Mouse (Mus musculus): ENCODE measurements around the gene Mapk8ip3. TPM values are rescaled to one million over a fixed set of nuclear protein-coding genes. Genes with fewer than 3 reads are reported as not detected.
A peak's percentile ranks its signal among the peaks of the same experiment; 100 is the strongest.
"Not testable (repeated sequence)": the region's sequence is repeated elsewhere in the genome, so short reads cannot be mapped to it uniquely, and the experiment has no call there.

Gene Mapk8ip3
- polyA plus RNA-seq, 1 experiment, result 58.1 TPM

DNA sequence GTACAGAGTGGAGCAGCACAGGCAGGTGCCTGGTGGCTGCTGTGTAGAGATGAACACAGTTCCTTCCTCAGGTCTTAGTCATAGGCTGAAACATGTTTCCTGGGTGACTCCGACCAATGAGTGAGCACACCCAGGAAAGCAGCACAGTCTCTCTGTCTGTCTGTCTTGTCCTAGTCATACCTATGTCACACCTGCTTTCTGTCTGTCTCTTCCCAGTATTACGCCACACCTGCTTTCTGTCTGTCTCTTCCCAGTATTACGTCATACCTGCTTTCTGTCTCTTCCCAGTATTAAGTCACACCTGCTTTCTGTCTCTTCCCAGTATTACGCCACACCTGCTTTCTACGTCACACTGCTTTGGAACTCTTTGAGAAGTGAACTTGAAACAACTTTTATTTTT, 11.4 kb upstream of the Mapk8ip3 start:
- Histone ChIP-seq H3K27ac (ENCODE audit: insufficient read depth, low read depth, low read length) (no peak overlapping the region), H3K27me3 (replicated peaks; ENCODE audit: control insufficient read depth, insufficient read depth, low read length) (no peaks in the 10 kb centered on the region), H3K36me3 (ENCODE audit: control insufficient read depth, insufficient read depth, low read length) (no peaks in the 10 kb centered on the region; the same call in 1 of the 2 replicates), H3K4me1 (ENCODE audit: control insufficient read depth, insufficient read depth, low read length) (peaks cover 8% of the 10 kb centered on the region; the same call in 1 of the 2 replicates), H3K4me3 (ENCODE audit: insufficient read depth, low read depth, low read length) (no peak overlapping the region)
- WGBS, result 96% methylated on average over 5 of the region's 5 CpGs
- no peak for TF ChIP-seq CTCF (conservative IDR thresholded peaks at IDR 0.05; ENCODE audit: insufficient read depth, insufficient read length, low read depth, low read length)
- no peak for TF ChIP-seq POLR2A (IDR thresholded peaks at IDR 0.05; ENCODE audit: low read depth, low read length)
- no peak for DNase-seq

DNA sequence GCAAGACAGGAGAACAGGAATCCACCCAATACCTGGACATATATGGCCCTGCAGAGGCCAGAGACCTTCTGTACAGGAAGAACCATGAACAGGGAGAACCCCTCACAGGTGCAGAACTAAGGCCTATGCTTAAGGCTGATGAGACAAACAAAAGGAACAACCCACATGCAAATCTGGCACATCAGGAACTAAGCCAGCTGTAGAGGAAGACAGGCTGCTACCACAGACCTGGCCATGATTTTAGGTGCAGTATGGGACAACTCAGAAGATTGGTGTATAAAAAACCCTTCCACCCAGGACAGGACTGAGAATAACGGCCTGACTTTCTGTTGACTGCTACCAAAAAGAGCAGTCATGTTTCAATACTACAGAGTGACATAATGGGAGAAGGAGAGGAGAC, 6.8 kb upstream of the Mapk8ip3 start:
- not testable (repeated sequence) for H3K4me3 ChIP-seq (ENCODE audit: insufficient read depth, low read depth, low read length); H3K4me1 ChIP-seq (ENCODE audit: control insufficient read depth, insufficient read depth, low read length); H3K36me3 ChIP-seq (ENCODE audit: control insufficient read depth, insufficient read depth, low read length); H3K27me3 ChIP-seq (replicated peaks; ENCODE audit: control insufficient read depth, insufficient read depth, low read length); DNase-seq; H3K27ac ChIP-seq (ENCODE audit: insufficient read depth, low read depth, low read length)
- 90% methylated on average over 1 of the region's 1 CpGs for WGBS

DNA sequence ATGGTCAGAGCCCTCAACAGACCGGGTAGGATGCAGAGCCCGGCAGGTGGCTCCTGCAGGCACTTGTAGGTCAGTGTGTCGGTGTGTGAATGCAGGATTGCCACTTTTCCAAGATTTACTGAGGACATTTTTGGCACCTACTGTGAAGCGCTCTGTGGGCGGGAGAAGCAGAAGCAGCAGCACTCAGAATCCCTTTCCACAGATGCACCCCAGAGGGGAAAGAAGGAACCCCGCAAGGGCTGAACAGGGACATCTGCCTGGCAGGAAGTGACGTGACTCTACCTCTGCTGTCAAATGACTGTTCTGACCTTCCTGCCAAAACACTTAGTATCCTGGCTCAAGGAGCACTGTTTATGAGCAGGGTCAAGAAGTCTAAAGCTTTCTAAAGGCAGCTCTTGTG, 6.3 kb upstream of the Mapk8ip3 start:
- TF ChIP-seq POLR2A (IDR thresholded peaks at IDR 0.05; ENCODE audit: low read depth, low read length), result no peak
- TF ChIP-seq CTCF (conservative IDR thresholded peaks at IDR 0.05; ENCODE audit: insufficient read depth, insufficient read length, low read depth, low read length), result no peak
- H3K27me3 ChIP-seq (replicated peaks; ENCODE audit: control insufficient read depth, insufficient read depth, low read length), result no peaks in the 10 kb centered on the region
- WGBS, result 88% methylated on average over 7 of the region's 7 CpGs
- DNase-seq, result no peak
- no peak overlapping the region for H3K27ac ChIP-seq (ENCODE audit: insufficient read depth, low read depth, low read length)
- H3K4me3 ChIP-seq (ENCODE audit: insufficient read depth, low read depth, low read length), result no peak overlapping the region
- no peaks in the 10 kb centered on the region for H3K4me1 ChIP-seq (ENCODE audit: control insufficient read depth, insufficient read depth, low read length)
- H3K36me3 ChIP-seq (ENCODE audit: control insufficient read depth, insufficient read depth, low read length), result no peaks in the 10 kb centered on the region

GRCm38 (mm10) chr17:24942453-24942852, 5.7 kb upstream of the Mapk8ip3 start:
- WGBS, result 1% methylated on average over 2 of the region's 2 CpGs
- H3K36me3 ChIP-seq (ENCODE audit: control insufficient read depth, insufficient read depth, low read length); H3K4me3 ChIP-seq (ENCODE audit: insufficient read depth, low read depth, low read length); H3K27ac ChIP-seq (ENCODE audit: insufficient read depth, low read depth, low read length); H3K4me1 ChIP-seq (ENCODE audit: control insufficient read depth, insufficient read depth, low read length); H3K27me3 ChIP-seq (replicated peaks; ENCODE audit: control insufficient read depth, insufficient read depth, low read length): not testable (repeated sequence)
- DNase-seq, result peak; percentile 70
- TF ChIP-seq CTCF (conservative IDR thresholded peaks at IDR 0.05; ENCODE audit: insufficient read depth, insufficient read length, low read depth, low read length), result peak; percentile 57

- no peaks in the 10 kb centered on the region for H3K27me3 ChIP-seq (replicated peaks; ENCODE audit: control insufficient read depth, insufficient read depth, low read length)
- no peaks in the 10 kb centered on the region for H3K36me3 ChIP-seq (ENCODE audit: control insufficient read depth, insufficient read depth, low read length)
- peak overlapping the region; percentile 87 for H3K4me3 ChIP-seq (ENCODE audit: insufficient read depth, low read depth, low read length)
- no peak for TF ChIP-seq POLR2A (IDR thresholded peaks at IDR 0.05; ENCODE audit: low read depth, low read length)
- no peak for TF ChIP-seq CTCF (conservative IDR thresholded peaks at IDR 0.05; ENCODE audit: insufficient read depth, insufficient read length, low read depth, low read length)
- H3K27ac ChIP-seq (ENCODE audit: insufficient read depth, low read depth, low read length), result peak overlapping the region; percentile 64
- peaks cover 17% of the 10 kb centered on the region for H3K4me1 ChIP-seq (ENCODE audit: control insufficient read depth, insufficient read depth, low read length)
- 39% methylated on average over 6 of the region's 6 CpGs for WGBS
- no peak for DNase-seq
Measured at GRCm38 (mm10) chr17:24937266-24937665, 489 bp upstream of the Mapk8ip3 start.

GRCm38 (mm10) chr17:24935666-24936065, 1.1 kb downstream of the Mapk8ip3 start:
- H3K27ac ChIP-seq (ENCODE audit: insufficient read depth, low read depth, low read length), result no peak overlapping the region
- H3K36me3 ChIP-seq (ENCODE audit: control insufficient read depth, insufficient read depth, low read length), result no peaks in the 10 kb centered on the region
- H3K27me3 ChIP-seq (replicated peaks; ENCODE audit: control insufficient read depth, insufficient read depth, low read length), result no peaks in the 10 kb centered on the region
- no peak for DNase-seq
- TF ChIP-seq CTCF (conservative IDR thresholded peaks at IDR 0.05; ENCODE audit: insufficient read depth, insufficient read length, low read depth, low read length), result no peak
- no peak for TF ChIP-seq POLR2A (IDR thresholded peaks at IDR 0.05; ENCODE audit: low read depth, low read length)
- H3K4me3 ChIP-seq (ENCODE audit: insufficient read depth, low read depth, low read length), result peak overlapping the region; percentile 30
- peaks cover 17% of the 10 kb centered on the region for H3K4me1 ChIP-seq (ENCODE audit: control insufficient read depth, insufficient read depth, low read length)

- Histone ChIP-seq H3K4me3 (ENCODE audit: insufficient read depth, low read depth, low read length) (no peak overlapping the region), H3K27me3 (replicated peaks; ENCODE audit: control insufficient read depth, insufficient read depth, low read length) (no peaks in the 10 kb centered on the region), H3K27ac (ENCODE audit: insufficient read depth, low read depth, low read length) (no peak overlapping the region), H3K36me3 (ENCODE audit: control insufficient read depth, insufficient read depth, low read length) (no peaks in the 10 kb centered on the region), H3K4me1 (ENCODE audit: control insufficient read depth, insufficient read depth, low read length) (peaks cover 17% of the 10 kb centered on the region)
- WGBS, result 50% methylated on average over 4 of the region's 4 CpGs
- TF ChIP-seq CTCF (conservative IDR thresholded peaks at IDR 0.05; ENCODE audit: insufficient read depth, insufficient read length, low read depth, low read length) (no peak), POLR2A (IDR thresholded peaks at IDR 0.05; ENCODE audit: low read depth, low read length) (no peak)
- DNase-seq, result no peak
Measured at GRCm38 (mm10) chr17:24934926-24935325, 1.9 kb downstream of the Mapk8ip3 start.

DNA sequence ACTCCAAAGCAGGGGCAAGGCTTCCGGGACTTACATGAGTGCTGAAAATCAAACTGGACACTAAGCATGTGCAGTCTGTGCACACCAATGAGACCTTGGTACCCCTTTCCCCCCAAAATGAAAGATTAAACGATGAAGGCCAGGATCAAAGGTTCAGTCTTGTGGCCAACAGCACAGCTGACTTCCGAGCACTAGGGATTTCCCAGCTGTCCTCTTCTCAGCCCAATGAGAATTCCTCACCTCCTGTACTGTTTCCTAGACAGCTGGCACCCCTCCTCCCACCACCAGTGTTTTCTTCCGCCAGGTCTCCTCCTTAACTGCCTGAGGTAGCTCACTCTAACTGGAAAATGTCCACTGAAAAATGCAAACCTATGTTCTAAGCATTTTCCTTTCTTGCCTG, 3.6 kb downstream of the Mapk8ip3 start:
- TF ChIP-seq POLR2A (IDR thresholded peaks at IDR 0.05; ENCODE audit: low read depth, low read length), result no peak
- TF ChIP-seq CTCF (conservative IDR thresholded peaks at IDR 0.05; ENCODE audit: insufficient read depth, insufficient read length, low read depth, low read length), result no peak
- Histone ChIP-seq H3K36me3 (ENCODE audit: control insufficient read depth, insufficient read depth, low read length) (no peaks in the 10 kb centered on the region), H3K4me1 (ENCODE audit: control insufficient read depth, insufficient read depth, low read length) (peaks cover 17% of the 10 kb centered on the region), H3K4me3 (ENCODE audit: insufficient read depth, low read depth, low read length) (no peak overlapping the region), H3K27ac (ENCODE audit: insufficient read depth, low read depth, low read length) (no peak overlapping the region), H3K27me3 (replicated peaks; ENCODE audit: control insufficient read depth, insufficient read depth, low read length) (no peaks in the 10 kb centered on the region)
- 51% methylated on average over 4 of the region's 4 CpGs for WGBS
- DNase-seq, result no peak
